20 mouse cellular contexts compared by ENCODE assay signal in genomic region chr8:3335881-3336280, GRCm38 (mm10). TPM values are rescaled to one million over a fixed set of nuclear protein-coding genes. Genes with fewer than 3 reads are reported as not detected.
DNase-seq lines count a peak whose midpoint lies in the region; ATAC-seq and TF ChIP-seq lines count a peak whose summit lies in the region.
"Had no signal": no experiment of that assay in that cellular context is flagged by ENCODE, and none has a peak within 500 bp of the region (broad histone marks: within the 10 kb centered on the region; RNA-seq: fewer than 3 reads in every experiment).

No protein-coding gene starts in this region.

- H3K4me3 ChIP-seq in gastrocnemius, adult 2 months: no peak overlapping the region
- H3K4me3 ChIP-seq: embryonic facial prominence, embryonic 15.5 days; forebrain, embryonic 12.5 days; kidney, embryonic 15.5 days; limb, embryonic 15.5 days; lung, embryonic 15.5 days; megakaryocyte, embryonic 14.5 days; neural tube, embryonic 13.5 days had no signal

- intact Hi-C loops in gastrocnemius, adult 2 months (cut with DNase I): no loop called here

- ATAC-seq in common myeloid progenitor, adult 5-6 weeks (replicated peaks; ENCODE audit: low read depth, poor library complexity, severe bottlenecking): peak; percentile 52; the same call in 1 of the 2 replicates

- peak; percentile 10; the same call in 1 of the 2 replicates for TF ChIP-seq CTCF in gastrocnemius, adult 2 months (IDR thresholded peaks at IDR 0.05)

- no peak overlapping the region for H3K27ac ChIP-seq in gastrocnemius, adult 2 months
- H3K27ac ChIP-seq: embryonic facial prominence, embryonic 15.5 days; forebrain, embryonic 12.5 days; kidney, embryonic 15.5 days; limb, embryonic 15.5 days; lung, embryonic 15.5 days; neural tube, embryonic 13.5 days had no signal

- no peak for DNase-seq in gastrocnemius, adult 2 months
- no peak for DNase-seq in gastrocnemius, adult 8-10 months (ENCODE audit: low spot score in 2 of 2)
- peak; percentile 43 for DNase-seq in thymus, postnatal 0 days (ENCODE audit: low spot score)
- DNase-seq in thymus, postnatal 36 days: no peak
- no peak for DNase-seq in urinary bladder, adult 2 months (ENCODE audit: low spot score)
- no peak for DNase-seq in MN1 (ENCODE audit: low spot score)
- DNase-seq: adrenal gland, adult 2 months; cerebellum, adult 8-10 months; heart, postnatal 36 days; layer of hippocampus, adult 9-11 months; right cerebral cortex, postnatal 4 days had no signal

RNA-seq across cellular contexts. Expression of gene A430078G23Rik, which starts 17.3 kb away (rescaled TPM):
- not detected for total RNA-seq in gastrocnemius, adult 2 months (2021)
- total RNA-seq in gastrocnemius, adult 8-10 months (2022): not detected
- polyA plus RNA-seq in thymus, postnatal 0 days (2015; fragmentation: Nextera tagmentation; extraction: Ambion mirVana): 15.1 and 22.3 TPM in 2 replicates
- 22.7 and 25.9 TPM in 2 replicates for total RNA-seq in common myeloid progenitor, adult 5-6 weeks (2017)
- polyA plus RNA-seq in urinary bladder, adult 2 months (2012; rRNA removed): 0.37 and 0.65 TPM in 2 replicates
- total RNA-seq: left cerebral cortex, postnatal 10 days had no signal
- polyA plus RNA-seq: adrenal gland, adult 2 months; neural tube, embryonic 13.5 days had no signal

RNA-seq across cellular contexts. Expression of gene Insr, which starts 56.5 kb away (rescaled TPM):
- total RNA-seq in gastrocnemius, adult 2 months (2021): 10 to 100 TPM; 54.4 to 63.5 TPM
- 10 to 100 TPM; 60.4 to 66.9 (median 64.0) TPM for total RNA-seq in gastrocnemius, adult 8-10 months (2022)
- polyA plus RNA-seq in thymus, postnatal 0 days (2015; fragmentation: Nextera tagmentation; extraction: Ambion mirVana): 17.3 and 24.4 TPM in 2 replicates
- total RNA-seq in common myeloid progenitor, adult 5-6 weeks (2017): 11.4 and 14.8 TPM in 2 replicates
- polyA plus RNA-seq in urinary bladder, adult 2 months (2012; rRNA removed): 16.8 and 21.8 TPM in 2 replicates

RNA-seq across cellular contexts. Expression of gene Arhgef18, which starts 56.9 kb away (rescaled TPM):
- 10 to 100 TPM in 1 of 2 experiments, 1 to 10 TPM in 1; 6.9 to 11.8 TPM for total RNA-seq in gastrocnemius, adult 2 months (2021)
- 10 to 100 TPM in 1 of 4 experiments, 1 to 10 TPM in 3; 7.4 to 11.5 (median 9.2) TPM for total RNA-seq in gastrocnemius, adult 8-10 months (2022)
- polyA plus RNA-seq in thymus, postnatal 0 days (2015; fragmentation: Nextera tagmentation; extraction: Ambion mirVana): 7.3 and 9.2 TPM in 2 replicates
- total RNA-seq in common myeloid progenitor, adult 5-6 weeks (2017): 26.5 and 30.3 TPM in 2 replicates
- 34.0 and 36.5 TPM in 2 replicates for polyA plus RNA-seq in urinary bladder, adult 2 months (2012; rRNA removed)

Comparison
In these comparisons a context has a peak if more than half of its experiments do, and no peak if none do; other contexts are left out.
1. RNA of gene A430078G23Rik, which starts 17.3 kb away (total RNA-seq): 22.7 to 25.9 TPM in common myeloid progenitor, adult 5-6 weeks; not detected in gastrocnemius, adult 8-10 months and not detected in gastrocnemius, adult 2 months; every median in the first group is over 10 times any median in the second.